Mouse (Mus musculus): Measurements from ENCODE around the gene Gm45213.

Gm45213 gene

DNA sequence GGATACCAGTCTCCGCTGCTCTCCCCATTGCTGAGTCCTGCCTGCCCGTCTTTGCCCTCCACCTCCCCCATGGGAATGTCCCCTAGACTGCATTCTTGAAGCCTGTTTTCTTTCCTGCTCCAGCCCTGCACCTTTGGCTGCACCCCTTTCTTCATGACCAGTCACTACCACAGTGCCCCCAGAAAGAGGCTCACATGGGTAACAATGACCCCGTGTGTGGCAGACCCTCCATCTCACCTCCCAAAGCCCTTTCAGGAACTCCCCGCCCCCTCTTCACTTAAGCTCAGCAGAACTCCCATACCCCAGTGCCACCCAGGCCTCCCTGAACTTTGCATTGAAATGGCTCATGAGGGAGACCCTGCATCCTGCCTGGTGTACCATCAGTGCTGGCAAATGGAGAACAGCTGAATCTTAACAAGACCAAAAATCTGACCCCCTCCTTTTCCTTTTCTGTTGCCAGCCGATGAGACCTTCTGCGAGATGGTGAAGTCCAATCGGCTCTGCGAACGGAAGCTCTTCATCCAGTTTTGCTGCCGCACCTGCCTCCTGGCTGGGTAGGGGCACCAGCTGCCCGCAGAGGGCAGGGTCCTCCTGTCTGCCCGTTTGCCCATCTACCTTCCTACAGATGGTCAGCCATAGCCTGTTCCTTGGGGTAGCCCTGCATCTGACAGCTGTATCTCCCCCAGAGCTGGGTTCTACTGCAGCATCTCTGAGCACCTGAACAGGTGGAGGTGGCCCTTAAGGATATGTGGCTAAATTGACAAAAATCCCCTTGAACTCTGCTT, 5.2 kb downstream of the Gm45213 start:
- no peak for DNase-seq (ENCODE audit: low spot score)

DNA sequence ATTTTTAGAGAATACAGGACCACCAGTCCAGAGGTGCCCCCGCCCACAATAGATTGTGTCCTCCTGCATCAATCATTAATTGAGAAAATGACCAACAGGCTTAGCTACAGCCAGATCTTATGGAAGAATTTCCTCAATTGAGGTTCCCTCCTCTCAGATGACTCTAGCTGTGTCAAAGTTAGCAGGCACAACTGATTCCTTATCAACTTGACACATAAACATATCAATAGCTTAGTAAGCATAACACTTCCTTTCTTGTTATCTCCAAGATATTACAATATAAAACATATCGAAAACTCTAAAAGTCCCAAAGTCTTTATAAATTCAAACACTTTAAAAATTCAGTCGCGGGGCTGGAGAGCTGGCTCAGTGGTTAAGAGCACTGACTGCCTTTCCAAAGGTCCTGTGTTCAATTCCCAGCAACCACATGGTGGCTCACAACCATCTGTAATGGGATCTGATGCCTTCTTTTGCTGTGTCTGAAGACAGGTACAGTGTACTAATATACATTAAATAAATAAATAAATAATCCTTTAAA, 10.6 kb downstream of the Gm45213 start:
- DNase-seq (ENCODE audit: low spot score), result no peak

DNA sequence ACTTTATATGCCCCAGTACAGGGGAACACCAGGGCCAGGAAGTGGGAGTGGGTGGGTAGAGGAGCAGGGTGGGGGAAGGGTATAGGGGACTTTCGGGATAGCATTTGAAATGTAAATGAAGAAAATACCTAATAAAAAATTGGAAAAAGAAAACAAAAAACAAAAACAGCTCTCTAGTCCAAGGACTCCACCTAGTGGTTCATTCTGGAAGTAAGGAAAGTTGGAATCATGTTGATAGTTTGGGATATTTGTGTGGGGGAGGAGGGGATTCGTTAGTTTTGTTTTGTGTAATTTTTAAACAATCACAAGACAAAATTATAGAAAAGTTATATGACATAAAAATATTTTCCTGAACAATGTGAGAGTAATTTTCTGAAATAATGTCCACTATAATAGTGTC, 12.0 kb downstream of the Gm45213 start:
- peak; percentile 77 for DNase-seq (ENCODE audit: low spot score)

DNA sequence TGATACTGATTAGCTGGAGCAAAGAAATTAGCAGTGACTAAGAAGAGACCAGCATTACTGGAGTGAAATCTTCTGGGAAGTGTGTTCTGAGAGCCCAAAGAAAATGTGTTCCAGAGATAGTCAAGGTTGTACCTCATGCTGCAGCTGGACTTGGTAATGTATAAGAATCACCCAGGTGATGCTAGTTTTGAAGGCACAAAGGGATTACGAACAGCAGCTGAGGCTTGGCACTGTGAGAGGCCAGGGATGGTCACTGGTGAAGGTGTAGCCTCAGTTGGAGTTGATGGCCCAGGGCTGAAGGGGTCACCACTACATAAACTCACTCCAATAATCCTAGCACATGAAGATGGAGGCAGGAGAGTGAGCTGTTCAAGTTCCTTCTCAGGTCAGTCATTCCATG, 15.3 kb downstream of the Gm45213 start, which contains the start of gene Snrpa1:
TSS of gene Snrpa1 (plus strand) at position 301 of the 400 bp plus-strand sequence.
- no peak for DNase-seq (ENCODE audit: low spot score)

DNA sequence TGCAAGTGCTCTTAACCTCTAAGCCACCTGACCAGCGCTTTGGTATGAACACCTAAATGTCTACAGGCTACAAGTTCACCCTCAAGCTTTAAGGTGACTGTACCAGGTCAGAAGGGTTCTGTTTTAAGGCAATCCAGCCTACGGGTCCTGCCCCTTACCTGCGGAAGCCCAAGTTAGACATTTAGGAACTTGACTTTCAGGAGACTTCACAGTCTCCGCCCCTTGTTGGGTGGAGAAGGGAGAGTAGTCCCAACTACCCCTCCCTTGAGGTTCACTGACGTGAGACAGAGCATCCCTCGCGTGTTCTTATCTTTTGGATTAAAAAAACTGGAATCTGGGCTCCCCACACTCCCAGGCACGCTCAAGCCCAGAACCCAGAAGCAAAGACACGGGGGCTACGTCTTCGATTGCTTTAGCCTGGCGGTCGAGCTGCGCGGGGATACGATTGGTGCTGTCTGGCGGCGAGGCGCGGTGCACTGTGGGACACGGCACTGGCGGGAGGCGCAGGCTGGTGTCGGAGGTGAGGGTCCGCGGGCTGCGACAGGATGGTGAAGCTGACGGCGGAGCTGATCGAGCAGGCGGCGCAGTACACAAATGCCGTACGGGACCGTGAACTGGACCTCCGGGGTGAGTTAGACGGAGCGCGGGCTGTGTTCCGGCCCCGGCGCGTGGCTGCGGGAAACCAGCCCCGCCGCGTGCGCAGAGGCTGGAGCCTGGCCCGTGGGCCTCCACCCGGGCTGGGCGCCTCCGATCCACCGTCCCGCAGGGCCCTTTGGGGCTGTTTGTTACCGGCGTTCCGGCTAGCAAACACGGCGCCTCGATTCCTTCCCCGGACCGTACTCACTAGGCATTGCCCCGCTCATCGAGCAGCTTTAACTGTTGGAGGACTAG, 16.9 kb downstream of the Gm45213 start:
- DNase-seq (ENCODE audit: low spot score), result peak; percentile 91

DNA sequence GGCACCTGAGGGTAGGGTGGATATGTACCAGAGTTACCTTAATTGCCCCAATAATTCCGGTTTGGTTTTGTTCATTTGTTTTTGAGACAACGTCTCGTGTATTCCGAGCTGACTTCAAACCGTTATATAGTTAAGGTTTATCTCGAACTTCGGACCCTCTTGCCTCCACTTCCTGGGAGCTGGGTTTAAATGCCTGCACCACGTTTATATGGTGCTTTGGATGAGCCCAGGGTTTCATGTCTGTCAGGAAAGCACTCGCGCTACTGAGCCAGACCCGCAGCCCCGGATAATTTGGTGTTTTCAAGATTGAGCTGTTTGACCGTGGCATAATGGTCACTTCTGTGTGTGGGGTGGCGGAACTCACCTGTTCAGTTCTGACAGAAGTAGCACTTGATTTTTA, 17.7 kb downstream of the Gm45213 start:
- no peak for DNase-seq (ENCODE audit: low spot score)

DNA sequence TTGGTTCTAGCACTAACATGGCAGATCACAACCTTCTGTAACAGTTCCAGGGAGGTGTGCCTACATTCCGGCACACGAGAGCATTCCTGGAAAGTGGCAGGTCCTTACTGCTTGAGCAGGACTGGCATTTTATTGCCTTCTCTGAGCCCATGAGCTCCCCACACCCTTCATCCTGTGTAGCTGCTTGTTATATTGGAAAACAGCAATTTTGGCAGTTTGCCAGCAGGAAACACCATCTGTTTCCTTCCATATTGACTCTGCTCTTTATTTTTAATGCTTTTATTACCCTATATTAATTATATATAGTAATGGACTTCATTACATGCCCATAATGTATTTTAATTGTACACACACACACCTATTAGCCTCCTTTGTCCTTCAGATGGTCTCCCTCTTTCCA, 33.0 kb downstream of the Gm45213 start:
- DNase-seq (ENCODE audit: low spot score), result no peak

DNA sequence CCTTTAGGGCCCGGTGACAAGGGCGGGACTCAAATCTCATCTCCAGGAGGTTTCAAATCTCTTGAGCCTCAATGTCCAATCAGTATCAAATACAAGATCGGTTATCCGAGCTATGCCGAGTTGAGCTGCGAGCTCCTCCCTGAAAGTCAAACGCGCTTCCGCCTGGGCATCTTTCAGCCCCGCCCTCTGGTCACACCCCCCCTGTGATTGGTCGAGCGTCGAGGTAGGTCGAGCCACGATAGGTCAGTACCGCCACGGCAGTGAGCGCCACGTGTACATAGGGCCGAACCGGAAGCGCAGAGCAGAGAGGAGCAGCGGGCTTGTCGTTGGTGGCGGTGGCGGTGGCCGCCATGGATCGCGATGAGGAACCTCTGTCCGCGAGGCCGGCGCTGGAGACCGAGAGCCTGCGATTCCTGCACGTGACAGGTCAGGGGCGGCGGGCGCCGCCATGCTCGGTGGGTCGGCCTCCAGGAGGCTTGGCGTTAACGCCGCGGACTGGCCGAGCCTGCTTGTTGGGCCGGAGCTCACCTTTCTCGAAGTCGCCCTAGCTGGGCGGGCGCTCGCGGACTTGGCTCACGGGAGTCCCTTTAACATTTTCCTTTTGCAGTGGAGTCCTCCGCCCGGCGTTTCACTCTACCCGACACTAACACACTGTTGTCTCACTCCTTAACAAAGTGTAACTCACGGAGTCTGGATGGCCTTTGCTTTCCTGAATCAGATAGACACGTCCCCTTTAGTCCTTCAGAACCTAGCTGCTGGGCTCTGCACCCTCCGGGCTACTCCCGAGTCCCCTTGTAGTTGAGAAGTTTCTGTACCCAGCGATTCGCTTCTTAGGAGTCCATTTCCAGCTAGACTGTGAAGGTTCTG, 36.2 kb downstream of the Gm45213 start, which contains the start of gene Selenos:
TSS of gene Selenos (plus strand) at position 286 of the 867 bp plus-strand sequence.
- DNase-seq (ENCODE audit: low spot score), result peak; percentile 97

DNA sequence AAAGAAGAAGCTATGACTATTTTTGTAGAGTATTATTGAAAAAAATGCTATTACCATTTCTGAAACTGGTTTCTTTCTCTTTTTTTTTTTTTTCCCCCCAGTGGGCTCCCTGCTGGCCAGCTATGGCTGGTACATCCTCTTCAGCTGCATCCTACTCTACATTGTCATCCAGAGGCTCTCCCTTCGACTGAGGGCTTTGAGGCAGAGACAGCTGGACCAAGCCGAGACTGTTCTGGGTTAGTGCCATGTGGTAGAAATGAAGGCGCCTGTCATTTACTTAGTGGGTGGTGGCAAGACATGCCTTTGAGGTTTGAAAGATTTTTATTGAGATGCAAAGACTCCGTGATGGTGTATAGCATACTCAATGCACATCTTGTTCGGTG, 36.8 kb downstream of the Gm45213 start:
- peak; percentile 28 for DNase-seq (ENCODE audit: low spot score)

DNA sequence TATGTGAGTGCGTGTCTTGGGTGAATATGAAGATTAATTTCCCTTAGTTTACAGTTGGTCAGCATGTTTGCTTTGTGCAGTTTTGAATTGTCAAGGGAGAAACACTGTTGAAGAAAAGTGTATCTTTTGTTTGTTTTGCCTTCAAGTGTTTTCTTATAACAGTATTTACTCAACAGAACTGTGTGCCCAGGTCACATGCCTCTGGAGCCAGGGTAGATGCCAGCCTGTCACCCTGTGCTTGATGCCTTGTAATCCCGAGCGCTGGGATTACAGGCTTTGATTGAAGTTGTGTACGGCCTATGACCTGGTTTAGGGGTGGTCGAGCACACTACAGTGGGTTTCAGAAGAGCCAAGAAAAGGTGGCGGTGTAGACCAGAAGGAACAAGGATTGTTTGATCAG, 40.4 kb downstream of the Gm45213 start:
- DNase-seq (ENCODE audit: low spot score), result no peak

DNA sequence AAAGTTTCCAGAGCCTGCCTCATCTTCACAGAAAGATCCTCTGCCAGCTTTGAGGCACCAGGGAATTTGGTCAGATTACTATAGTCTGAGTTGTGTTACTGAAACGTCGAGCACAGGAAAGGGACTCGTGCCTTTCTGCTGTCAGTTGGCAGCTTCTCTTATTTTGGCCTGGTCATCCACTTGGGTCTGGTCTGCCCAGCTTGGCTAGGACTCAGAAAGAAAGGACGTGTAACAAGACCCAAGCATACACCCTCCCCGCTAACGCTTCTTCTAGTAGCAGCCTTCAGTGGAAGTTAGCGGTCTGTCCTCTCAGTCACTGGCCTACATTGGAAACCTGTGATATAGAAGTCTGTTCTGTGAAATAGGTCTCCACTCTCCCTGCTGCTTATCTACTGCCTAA, 41.1 kb downstream of the Gm45213 start:
- no peak for DNase-seq (ENCODE audit: low spot score)

DNA sequence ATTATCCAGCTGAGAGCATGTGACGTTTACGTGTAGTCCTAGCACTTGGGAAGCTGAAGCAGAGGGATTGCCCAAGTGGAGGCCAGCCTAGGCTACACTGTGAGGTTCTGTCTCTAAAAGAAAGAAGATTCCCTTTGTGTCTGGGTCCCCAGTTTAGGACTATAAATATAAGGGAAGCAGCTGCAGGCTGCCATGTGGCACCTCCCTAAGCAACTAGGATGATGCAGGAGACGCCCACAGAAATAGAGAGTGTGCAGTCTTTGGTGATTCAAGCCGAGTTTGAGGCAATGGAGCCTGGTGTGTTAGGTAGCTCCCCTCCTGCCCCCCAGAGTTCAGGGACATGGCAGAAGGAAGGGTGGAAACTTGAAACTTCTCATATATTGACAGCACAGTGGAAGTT, 44.2 kb downstream of the Gm45213 start:
- no peak for DNase-seq (ENCODE audit: low spot score)

DNA sequence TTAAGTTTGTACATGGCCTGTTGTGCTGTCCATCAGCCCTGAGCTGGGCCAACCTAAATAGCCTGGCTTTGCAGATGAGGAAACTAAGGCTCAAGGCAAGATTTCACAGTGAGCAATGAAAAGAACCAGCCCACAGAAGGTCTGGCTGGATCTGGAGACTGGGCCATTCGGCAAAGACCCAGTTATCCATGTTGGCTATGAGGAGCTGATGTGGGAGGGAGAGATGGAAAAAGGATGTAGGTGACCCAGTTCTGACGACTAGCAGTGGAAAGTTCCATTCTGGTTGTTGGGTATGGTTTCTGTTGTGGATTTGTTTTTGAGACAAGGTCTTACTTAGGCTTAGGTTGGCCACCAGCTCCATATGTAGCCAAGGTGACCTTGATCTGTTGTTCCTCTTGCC, 44.7 kb downstream of the Gm45213 start:
- no peak for DNase-seq (ENCODE audit: low spot score)

DNA sequence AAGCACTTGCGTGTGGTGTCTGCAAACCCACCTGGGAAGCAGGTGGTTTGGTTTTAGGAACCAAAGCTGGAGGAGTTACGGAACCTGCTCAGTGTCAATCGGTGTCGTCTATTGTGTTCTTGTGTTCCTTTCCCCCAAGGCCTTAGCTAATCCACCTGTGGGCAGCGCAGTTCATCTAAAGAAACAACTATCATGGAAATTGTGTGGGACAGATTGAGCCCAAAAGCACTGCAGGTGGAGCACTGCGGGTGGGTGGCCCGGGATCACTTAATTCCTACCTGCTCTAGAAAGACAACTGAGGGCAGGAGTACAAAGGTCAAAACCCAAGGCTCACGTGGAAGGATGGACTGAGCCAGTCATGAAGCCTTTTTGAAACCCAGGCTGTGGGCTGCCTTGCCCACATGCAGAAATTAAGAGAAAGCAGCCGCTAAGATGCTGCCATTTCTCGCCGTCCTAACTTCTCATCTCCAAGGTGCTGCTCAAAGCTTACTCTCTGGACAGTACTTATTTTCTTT, 47.3 kb downstream of the Gm45213 start:
- DNase-seq (ENCODE audit: low spot score), result no peak

DNA sequence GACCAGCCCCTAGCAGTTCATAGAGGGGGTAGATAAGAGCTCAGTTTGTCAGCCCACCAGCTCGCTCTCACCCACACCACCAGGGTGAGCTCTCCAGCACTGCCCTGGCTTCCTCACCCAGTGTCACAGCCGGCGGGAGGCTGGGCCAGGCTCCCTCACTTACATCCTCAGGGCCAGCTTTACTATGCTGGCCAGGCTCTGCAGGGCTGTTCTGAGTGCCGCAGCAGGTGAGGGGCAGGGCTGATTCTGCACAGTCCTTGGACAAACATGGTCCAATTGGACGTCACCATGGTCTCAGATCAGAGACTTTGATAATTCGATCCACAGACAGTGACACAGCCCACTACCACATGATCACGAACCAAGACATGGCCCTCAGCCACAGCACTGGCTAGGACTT, 48.2 kb downstream of the Gm45213 start:
- DNase-seq (ENCODE audit: low spot score), result no peak

DNA sequence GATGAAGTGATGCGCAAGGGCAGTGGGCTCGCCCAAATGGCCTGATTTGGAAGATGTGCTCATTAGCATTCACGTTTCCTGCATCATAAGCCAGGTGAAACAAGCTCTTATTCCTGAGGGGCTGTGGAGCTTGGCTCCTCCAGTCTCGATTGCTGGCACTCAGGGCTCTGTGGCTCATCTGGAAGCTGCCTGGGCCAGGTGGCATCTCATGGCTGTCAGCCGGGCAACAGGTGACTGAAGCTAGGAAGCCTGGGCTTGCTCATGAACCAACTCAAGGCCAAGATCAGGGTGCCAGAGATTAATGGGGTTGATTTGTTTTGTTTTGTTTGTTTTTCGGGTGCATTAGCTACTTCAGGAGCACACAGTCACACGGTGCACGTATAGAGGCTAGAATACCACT, 49.3 kb downstream of the Gm45213 start:
- DNase-seq (ENCODE audit: low spot score), result no peak

DNA sequence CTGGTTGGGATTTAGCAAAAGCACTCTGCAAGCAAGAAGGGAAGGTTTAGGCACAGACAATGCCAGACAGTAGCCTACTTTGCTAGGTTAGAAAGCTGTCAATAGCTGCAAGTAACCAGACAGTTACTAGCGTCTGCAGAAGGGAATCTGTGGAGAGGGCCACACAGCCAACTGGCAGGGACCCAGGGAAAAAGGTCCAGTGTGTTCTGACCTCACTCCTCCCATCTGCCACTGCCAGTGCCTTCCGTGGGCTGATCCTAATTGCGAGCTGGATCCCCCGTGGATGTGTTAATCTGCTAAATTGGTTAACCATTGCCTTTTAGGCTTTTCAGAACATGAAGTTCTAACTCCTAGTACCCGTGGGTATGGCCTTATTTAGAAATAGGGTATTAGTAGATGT, 50.7 kb downstream of the Gm45213 start:
- no peak for DNase-seq (ENCODE audit: low spot score)

DNA sequence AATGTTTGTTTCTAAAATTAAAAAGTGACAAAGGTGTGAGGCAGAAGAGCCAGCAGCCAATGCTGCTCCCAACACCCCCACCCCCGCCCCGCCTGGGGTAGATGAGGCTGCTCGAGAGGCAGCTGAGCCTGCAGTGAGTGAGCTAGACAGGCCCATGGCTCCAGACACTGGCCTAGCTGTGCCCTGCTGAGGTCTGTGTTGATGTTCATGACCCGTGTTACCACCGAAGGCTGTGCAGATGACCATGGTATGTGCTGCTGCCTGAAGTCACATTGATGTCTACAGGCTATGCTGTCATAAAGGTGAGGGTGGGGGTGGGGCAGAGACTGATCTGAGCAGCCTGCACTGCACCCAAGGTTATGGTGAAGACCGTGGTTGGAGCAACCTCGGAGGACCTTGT, 55.4 kb downstream of the Gm45213 start:
- DNase-seq (ENCODE audit: low spot score), result no peak

DNA sequence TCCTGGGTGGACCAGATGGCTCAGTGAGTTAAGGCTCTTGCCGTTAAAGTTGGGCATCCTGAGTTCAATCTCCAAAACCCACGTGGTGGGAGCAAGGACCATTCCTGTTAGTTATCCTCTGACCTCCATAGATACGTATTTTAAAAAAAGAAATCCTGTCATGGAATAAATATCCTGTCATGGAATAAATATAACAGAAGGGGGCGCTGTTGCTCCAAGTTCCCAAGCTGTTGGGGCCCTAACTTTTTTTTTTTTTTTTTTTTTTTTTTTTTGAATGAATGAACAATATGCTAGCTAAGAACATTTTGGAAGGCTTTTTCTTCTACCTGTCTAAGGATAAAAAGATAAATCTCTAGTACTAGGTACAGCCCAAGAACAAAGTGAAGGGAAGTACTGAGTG, 58.5 kb downstream of the Gm45213 start:
- DNase-seq (ENCODE audit: low spot score), result peak; percentile 86

DNA sequence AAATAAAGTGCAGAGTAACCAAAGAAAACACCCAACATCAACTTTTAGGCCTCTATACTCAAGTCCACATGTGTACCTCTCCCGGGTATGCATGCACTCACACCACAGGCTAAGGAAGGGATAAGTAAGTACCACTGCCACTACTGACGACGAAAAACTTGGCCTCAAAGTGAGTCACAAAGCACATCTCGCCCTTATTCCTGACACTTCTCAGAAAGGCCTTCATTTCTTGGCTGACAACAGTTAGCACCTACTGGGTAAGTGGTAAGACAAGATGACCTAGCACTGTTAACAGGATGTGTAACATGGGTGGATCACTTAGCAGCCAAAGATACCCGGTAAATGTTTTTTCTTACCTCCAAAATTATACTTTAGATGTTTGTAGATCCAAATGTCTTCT, 61.1 kb downstream of the Gm45213 start:
- DNase-seq (ENCODE audit: low spot score), result no peak

DNA sequence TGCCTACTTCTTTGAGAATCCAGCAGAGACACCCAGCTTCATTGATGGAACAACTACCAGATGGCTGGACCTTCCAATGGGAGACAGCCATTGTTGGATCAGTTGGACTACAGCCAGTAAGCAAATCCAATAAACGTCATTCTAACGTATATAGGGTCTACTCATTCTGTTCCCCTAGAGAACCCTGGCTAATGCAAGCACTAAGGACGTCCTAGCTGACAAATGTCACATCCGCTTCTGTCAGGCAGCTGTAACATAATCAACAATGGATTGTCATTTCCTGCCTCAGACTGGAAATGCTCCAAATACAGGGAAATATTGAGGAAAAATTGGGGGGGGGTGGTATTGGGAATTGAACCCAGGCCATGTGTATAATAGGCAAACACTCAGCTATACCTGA, 62.4 kb downstream of the Gm45213 start:
- DNase-seq (ENCODE audit: low spot score), result no peak

DNA sequence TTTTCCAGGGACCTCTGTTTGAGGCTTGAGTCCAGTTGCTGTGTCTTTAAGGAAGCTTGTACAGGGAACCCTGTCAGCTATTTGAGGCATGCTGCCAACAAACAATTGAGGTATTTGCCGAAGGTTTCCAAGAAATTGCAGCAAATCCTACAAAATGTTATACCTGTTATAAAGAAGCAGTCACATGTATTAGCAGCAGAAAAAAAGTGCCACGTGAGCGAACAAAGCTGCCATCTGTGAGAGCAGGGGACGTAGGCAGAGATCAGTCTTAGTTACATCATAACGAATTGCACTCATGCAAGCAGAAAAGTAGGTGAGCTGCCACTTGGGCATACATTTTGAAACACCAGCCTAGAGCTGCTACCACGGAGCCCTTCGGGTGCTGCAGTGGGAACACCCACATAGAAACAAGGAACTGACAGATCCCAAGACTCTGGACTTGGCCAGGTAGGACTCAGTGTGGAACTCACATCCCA, 63.2 kb downstream of the Gm45213 start:
- no peak for DNase-seq (ENCODE audit: low spot score)
